Mouse (Mus musculus) heart, embryonic 10.5 days (tissue): ENCODE data around the gene Thap3. TPM values are rescaled to one million over a fixed set of nuclear protein-coding genes. Genes with fewer than 3 reads are reported as not detected.
"Not testable (repeated sequence)": the region's sequence is repeated elsewhere in the genome, so short reads cannot be mapped to it uniquely, and the experiment has no call there.

Source experiments
- DNase-seq: peaks from one replicate; pipeline ENCODE4 v3.0.0-alpha.2; 2017; ENCODE audit warnings: low spot score
- H3K27ac ChIP-seq: fragments of 300-500 bp; sonication (generic); 2 replicates; pipeline ENCODE4 v1.5.1; 2016; ENCODE audit warnings: mild to moderate bottlenecking
- H3K27me3 ChIP-seq: fragments of 300-500 bp; sonication (generic); 2 replicates; pipeline ENCODE4 v1.6.1; 2016; ENCODE audit warnings: mild to moderate bottlenecking; ENCODE audit not compliant: poor library complexity, insufficient read depth, severe bottlenecking
- H3K36me3 ChIP-seq: fragments of 300-500 bp; sonication (generic); 2 replicates; pipeline ENCODE4 v1.6.1; 2016; ENCODE audit warnings: mild to moderate bottlenecking, moderate library complexity
- H3K4me1 ChIP-seq: fragments of 300-500 bp; sonication (generic); 2 replicates; pipeline ENCODE4 v1.6.1; 2016; ENCODE audit warnings: mild to moderate bottlenecking
- H3K4me3 ChIP-seq: fragments of 300-500 bp; sonication (generic); 2 replicates; pipeline ENCODE4 v1.5.1; 2016; ENCODE audit warnings: mild to moderate bottlenecking, moderate library complexity
- H3K9me3 ChIP-seq: fragments of 300-500 bp; sonication (generic); 2 replicates; pipeline ENCODE4 v1.6.1; 2016; ENCODE audit warnings: mild to moderate bottlenecking, moderate library complexity
- WGBS: fragments of 180-500 bp; shearing (Covaris S2); methylation state at CpG from one replicate; pipeline ENCODE4 v1.1.7; 2016; 5-methylcytosine and 5-hydroxymethylcytosine counted together
- polyA plus RNA-seq: library from polyadenylated mRNA; unstranded; fragments of >200 nt; fragmentation: Nextera tagmentation; extraction: Ambion mirVana; gene quantifications from 2 replicates; pipeline ENCODE4 v1.2.1, GENCODE M21; 2016

Thap3 gene
- 29.3 and 30.1 TPM in 2 replicates for polyA plus RNA-seq

DNA sequence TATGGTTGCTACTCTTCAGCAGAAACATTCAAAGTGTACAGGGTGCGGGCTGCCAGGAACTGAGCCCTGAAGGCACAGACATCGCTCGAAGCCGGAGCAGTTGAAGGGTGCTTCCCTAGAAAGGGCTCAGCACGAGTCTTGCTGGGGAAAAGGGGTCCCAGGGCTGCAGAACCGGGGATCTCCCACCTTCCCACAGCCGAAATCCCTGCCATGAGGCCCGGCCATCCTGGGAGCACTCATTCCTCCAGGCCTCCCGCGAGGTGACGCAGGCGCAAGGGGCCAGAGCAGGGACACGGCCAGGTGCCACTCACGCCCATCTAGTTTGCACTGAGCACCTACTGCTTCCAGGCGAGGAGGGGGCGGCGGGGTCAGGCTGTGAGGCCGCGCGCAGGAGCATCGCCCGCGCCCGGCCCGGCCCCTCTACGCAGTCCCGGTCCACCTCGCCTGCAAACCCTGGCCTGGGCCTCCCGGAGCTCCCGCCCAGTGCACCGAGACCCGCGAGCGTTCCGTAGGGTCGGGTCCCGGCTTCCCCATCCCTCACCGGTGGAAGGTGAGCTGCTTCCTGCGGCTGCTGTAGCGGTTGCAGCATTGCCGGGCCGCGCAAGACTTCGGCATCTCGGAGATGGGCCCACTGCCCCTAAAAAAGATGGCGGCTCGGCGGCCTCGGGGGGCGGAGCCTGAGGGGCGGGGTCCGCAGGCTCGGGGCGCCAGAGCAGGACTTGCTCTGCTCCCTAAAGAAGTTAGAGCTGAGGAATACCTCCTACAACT lies at the start of gene Thap3:
Thap3 (minus strand) TSS at position 656 of the 768 bp plus-strand sequence.
- H3K4me3 ChIP-seq = peak within 1 kb of the TSS; percentile 90
- no peaks in the 10 kb centered on the region for H3K9me3 ChIP-seq
- peaks cover 43% of the 10 kb centered on the region for H3K4me1 ChIP-seq
- H3K27me3 ChIP-seq = no peaks in the 10 kb centered on the region
- H3K36me3 ChIP-seq = peaks cover 40% of the 10 kb centered on the region
- peak; percentile 86 for DNase-seq
- H3K27ac ChIP-seq = peak within 1 kb of the TSS; percentile 96
- 1% methylated on average over 53 of the region's 54 CpGs for WGBS

- 41% methylated on average over 10 of the region's 10 CpGs for WGBS
- H3K9me3 ChIP-seq = no peaks in the 10 kb centered on the region
- peaks cover 8% of the 10 kb centered on the region; the same call in 1 of the 2 replicates for H3K27me3 ChIP-seq
- H3K4me3 ChIP-seq = peak within 1 kb of the TSS; percentile 100
- peak within 1 kb of the TSS; percentile 90 for H3K27ac ChIP-seq
- peaks cover 23% of the 10 kb centered on the region for H3K4me1 ChIP-seq
- H3K36me3 ChIP-seq = peaks cover 26% of the 10 kb centered on the region
- DNase-seq = no peak
Observed at GRCm38 (mm10) chr4:152038225-152038984, 49.6 kb upstream of the Thap3 start, which contains the start of gene Tas1r1. Gene Tas1r1, minus strand, starts transcription at chr4:152038568.

- Histone ChIP-seq H3K27me3 (peaks cover 26% of the 10 kb centered on the region; the same call in 1 of the 2 replicates), H3K4me1 (peaks cover 29% of the 10 kb centered on the region)
- DNase-seq, H3K27ac ChIP-seq, H3K9me3 ChIP-seq, H3K4me3 ChIP-seq, H3K36me3 ChIP-seq: not testable (repeated sequence)
- 82% methylated on average over 6 of the region's 6 CpGs for WGBS
Observed at GRCm38 (mm10) chr4:152036464-152036863, 47.7 kb upstream of the Thap3 start.

DNA sequence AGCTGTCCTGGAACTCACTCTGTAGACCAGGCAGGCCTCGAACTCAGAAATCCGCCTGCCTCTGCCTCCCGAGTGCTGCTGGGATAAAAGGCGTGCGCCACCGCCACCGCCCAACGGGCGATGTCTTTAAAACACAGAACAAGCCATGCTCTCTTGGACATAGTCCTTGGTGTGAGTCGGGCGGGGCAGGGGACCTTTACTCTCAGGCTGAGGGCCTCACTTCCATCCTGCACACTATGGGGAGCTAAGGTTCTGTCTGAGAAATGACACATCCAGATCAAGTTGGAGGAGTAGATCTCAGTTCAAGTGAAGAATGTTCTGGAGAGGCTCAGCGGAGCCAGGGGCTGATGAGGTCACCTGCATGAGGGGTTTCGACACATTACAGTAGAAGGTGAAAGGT lies 44.1 kb upstream of the Thap3 start:
- no peak for DNase-seq
- Histone ChIP-seq H3K27ac (no peak overlapping the region), H3K4me1 (peaks cover 16% of the 10 kb centered on the region; the same call in 1 of the 2 replicates), H3K27me3 (peaks cover 33% of the 10 kb centered on the region; the same call in 1 of the 2 replicates), H3K36me3 (no peaks in the 10 kb centered on the region), H3K9me3 (no peaks in the 10 kb centered on the region), H3K4me3 (no peak overlapping the region)
- WGBS = 86% methylated on average over 13 of the region's 13 CpGs

- H3K36me3 ChIP-seq = peaks cover 5% of the 10 kb centered on the region; the same call in 1 of the 2 replicates
- WGBS = 80% methylated on average over 4 of the region's 4 CpGs
- H3K4me3 ChIP-seq = no peak overlapping the region
- H3K27ac ChIP-seq = no peak overlapping the region
- no peaks in the 10 kb centered on the region for H3K9me3 ChIP-seq
- no peak for DNase-seq
- H3K27me3 ChIP-seq = peaks cover 33% of the 10 kb centered on the region; the same call in 1 of the 2 replicates
- H3K4me1 ChIP-seq = peaks cover 40% of the 10 kb centered on the region
Observed at GRCm38 (mm10) chr4:152029997-152030396, 41.2 kb upstream of the Thap3 start.

DNA sequence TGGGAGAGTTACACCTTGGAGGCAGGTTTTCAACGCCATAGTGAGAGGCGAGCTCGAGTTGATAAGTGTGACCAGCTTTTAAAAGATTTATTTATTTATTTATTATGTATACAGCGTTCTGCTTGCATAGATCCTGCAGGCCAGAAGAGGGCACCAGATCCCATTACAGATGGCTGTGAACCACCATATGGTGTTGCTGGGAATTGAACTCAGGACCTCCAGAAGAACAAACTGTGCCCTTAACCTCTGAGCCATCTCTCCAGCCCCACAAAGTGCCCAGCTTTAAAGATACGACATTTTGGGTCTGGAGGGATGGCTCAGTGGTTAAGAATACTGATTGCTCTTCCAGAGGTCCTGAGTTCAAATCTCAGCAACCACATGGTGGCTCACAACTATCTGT lies 40.3 kb upstream of the Thap3 start:
- H3K9me3 ChIP-seq = no peaks in the 10 kb centered on the region
- DNase-seq = no peak
- peaks cover 10% of the 10 kb centered on the region for H3K36me3 ChIP-seq
- peaks cover 46% of the 10 kb centered on the region for H3K4me1 ChIP-seq
- 32% methylated on average over 5 of the region's 5 CpGs for WGBS
- peaks cover 31% of the 10 kb centered on the region; the same call in 1 of the 2 replicates for H3K27me3 ChIP-seq
- H3K4me3 ChIP-seq = no peak overlapping the region
- no peak overlapping the region for H3K27ac ChIP-seq

DNA sequence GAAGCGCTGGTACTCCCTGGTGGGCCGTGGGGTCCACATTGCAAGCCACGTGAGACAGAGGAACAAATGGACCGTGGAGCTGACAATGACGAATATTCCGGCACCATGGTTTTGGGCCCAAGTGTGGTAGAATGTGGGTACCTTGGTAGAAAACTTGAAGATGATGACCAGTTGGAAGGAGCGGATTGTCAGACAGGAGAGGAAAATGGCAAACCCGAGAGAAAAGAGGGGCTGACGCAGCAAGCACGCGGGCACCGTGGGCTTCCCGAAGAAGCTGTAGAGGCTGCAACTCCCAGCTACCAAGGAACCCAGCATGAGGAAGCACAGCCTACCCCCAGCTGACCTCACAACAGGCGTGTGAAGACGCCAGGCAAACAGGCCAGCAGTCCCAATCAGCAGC lies 39.7 kb upstream of the Thap3 start:
- Histone ChIP-seq H3K27ac (no peak overlapping the region), H3K4me3 (peak overlapping the region; percentile 85), H3K9me3 (no peaks in the 10 kb centered on the region), H3K36me3 (peaks cover 17% of the 10 kb centered on the region), H3K27me3 (peaks cover 25% of the 10 kb centered on the region; the same call in 1 of the 2 replicates), H3K4me1 (peaks cover 46% of the 10 kb centered on the region)
- no peak for DNase-seq
- 56% methylated on average over 15 of the region's 15 CpGs for WGBS

DNA sequence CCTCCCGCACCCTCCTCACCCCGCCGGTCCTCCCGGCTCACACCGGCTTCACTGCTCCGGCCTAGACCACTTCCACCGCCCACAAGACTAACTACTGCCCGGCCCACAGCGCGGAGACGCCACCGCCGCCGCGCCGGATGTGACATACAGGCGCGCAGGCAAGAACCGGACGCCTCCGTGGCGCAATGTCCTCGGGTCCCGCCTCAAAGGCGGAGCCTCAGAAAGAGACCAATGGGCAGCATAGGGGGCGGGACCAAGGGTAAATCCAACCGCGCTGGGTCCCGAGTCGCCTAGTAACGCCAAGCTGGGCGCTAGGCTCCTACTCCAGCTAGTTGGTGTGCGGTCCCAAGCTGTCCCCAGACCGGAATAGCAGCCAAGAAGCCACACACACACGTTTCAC lies 38.7 kb upstream of the Thap3 start, which contains the start of gene Zbtb48:
Zbtb48 (minus strand) TSS at position 148 of the 400 bp plus-strand sequence.
- peak; percentile 99 for DNase-seq
- H3K4me1 ChIP-seq = peaks cover 45% of the 10 kb centered on the region
- peaks cover 26% of the 10 kb centered on the region for H3K36me3 ChIP-seq
- H3K4me3 ChIP-seq = peak within 1 kb of the TSS; percentile 85
- H3K27ac ChIP-seq = peak within 1 kb of the TSS; percentile 90
- H3K9me3 ChIP-seq = no peaks in the 10 kb centered on the region
- under 1% methylated on average over 35 of the region's 35 CpGs for WGBS
- H3K27me3 ChIP-seq = peaks cover 17% of the 10 kb centered on the region; the same call in 1 of the 2 replicates

DNA sequence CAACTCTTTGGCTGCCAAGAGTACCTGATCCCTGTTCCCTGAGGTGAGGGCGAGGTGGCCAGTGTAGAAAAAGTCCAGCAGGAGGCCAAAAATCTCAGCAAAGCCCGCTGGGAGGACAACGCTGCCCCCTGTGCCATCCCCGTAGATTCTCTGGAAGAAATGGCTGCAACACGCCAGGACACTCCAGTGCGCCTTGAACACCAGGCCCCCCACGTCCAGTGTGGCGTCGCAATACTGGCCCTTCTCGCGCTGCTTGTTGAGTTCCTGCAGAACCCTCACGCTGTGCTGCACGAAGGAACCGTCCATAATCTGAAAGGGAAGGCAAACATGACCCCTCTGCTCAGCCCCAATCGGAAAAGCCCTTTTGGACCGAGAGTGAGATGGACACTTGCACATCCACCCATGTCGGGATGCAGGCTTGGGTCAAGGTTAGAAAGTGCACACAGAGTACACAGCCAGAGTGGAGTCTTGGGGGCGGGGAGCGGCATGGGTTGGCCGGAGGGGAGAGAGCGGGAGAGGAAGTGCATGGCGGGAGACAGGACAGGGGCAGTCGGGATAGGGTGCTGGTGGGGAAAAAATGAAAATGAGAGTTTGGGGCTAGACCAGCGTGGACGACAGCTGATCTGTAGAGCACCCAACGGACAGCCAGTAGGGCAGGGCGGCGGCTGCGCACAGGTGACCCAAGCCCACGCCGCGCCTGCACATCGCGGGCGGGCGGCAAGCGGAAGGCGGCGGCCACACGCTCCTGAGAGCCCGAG lies 38.1 kb upstream of the Thap3 start:
- H3K27me3 ChIP-seq = peaks cover 11% of the 10 kb centered on the region; the same call in 1 of the 2 replicates
- no peaks in the 10 kb centered on the region for H3K9me3 ChIP-seq
- 2% methylated on average over 39 of the region's 41 CpGs for WGBS
- peak; percentile 81 for DNase-seq
- peaks cover 42% of the 10 kb centered on the region for H3K4me1 ChIP-seq
- peak overlapping the region; percentile 90 for H3K27ac ChIP-seq
- peak overlapping the region; percentile 85 for H3K4me3 ChIP-seq
- H3K36me3 ChIP-seq = peaks cover 32% of the 10 kb centered on the region

DNA sequence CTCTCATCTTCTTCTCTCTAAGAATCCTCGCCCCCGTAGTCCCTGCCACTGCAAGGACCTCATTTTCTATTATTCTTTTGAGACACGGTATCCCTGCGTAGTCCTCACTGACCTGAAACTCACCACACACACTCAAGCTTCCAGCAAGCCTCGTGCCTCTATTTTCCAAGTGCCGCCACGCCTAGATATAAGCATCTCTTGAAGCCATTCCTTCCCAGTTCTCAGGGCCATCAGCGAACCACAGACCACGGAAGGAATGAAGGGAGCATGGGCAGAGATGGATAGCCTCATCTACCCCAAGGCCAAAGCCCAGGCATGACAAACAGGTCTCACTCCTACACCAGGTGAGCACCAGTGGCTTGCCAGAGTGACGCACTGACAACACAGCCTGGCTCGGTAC lies 35.7 kb upstream of the Thap3 start:
- no peaks in the 10 kb centered on the region for H3K27me3 ChIP-seq
- no peaks in the 10 kb centered on the region for H3K9me3 ChIP-seq
- 89% methylated on average over 11 of the region's 11 CpGs for WGBS
- no peak for DNase-seq
- no peak overlapping the region for H3K27ac ChIP-seq
- H3K4me3 ChIP-seq = no peak overlapping the region
- H3K36me3 ChIP-seq = peaks cover 56% of the 10 kb centered on the region
- peaks cover 43% of the 10 kb centered on the region for H3K4me1 ChIP-seq

GRCm38 (mm10) chr4:152022506-152022905 lies 33.7 kb upstream of the Thap3 start:
- Histone ChIP-seq H3K9me3 (no peaks in the 10 kb centered on the region), H3K27ac (no peak overlapping the region), H3K27me3 (no peaks in the 10 kb centered on the region), H3K4me1 (peaks cover 32% of the 10 kb centered on the region), H3K36me3 (peaks cover 76% of the 10 kb centered on the region), H3K4me3 (no peak overlapping the region)
- 88% methylated on average over 8 of the region's 8 CpGs for WGBS
- no peak for DNase-seq

- Histone ChIP-seq H3K36me3 (peaks cover 85% of the 10 kb centered on the region), H3K4me1 (peaks cover 28% of the 10 kb centered on the region), H3K27me3 (no peaks in the 10 kb centered on the region), H3K27ac (no peak overlapping the region), H3K9me3 (no peaks in the 10 kb centered on the region), H3K4me3 (no peak overlapping the region)
- WGBS = 76% methylated on average over 12 of the region's 12 CpGs
- DNase-seq = no peak
Observed at GRCm38 (mm10) chr4:152021568-152022097, 32.8 kb upstream of the Thap3 start.
